Mouse (Mus musculus) kidney, postnatal 0 days (tissue): ENCODE measurements around the gene Tpk1. TPM values are rescaled to one million over a fixed set of nuclear protein-coding genes. Genes with fewer than 3 reads are reported as not detected.

Source experiments
- ATAC-seq: fragments of 200-750 bp; cut with Nextera tagmentation; replicated peaks from 2 replicates; pipeline ENCODE4 v1.8.0; 2017; ENCODE audit warnings: low read depth, moderate number of reproducible peaks, moderate TSS enrichment, moderate library complexity; ENCODE audit not compliant: low FRiP score
- DNase-seq: peaks from one replicate; pipeline ENCODE4 v3.0.0-alpha.2; 2016; ENCODE audit warnings: low spot score
- H3K27ac ChIP-seq: fragments of 300-500 bp; sonication (generic); 2 replicates; pipeline ENCODE4 v1.5.1; 2014; ENCODE audit warnings: mild to moderate bottlenecking
- H3K27me3 ChIP-seq: fragments of 300-500 bp; sonication (generic); 2 replicates; pipeline ENCODE4 v1.6.1; 2014; ENCODE audit warnings: low read length, mixed read lengths; ENCODE audit not compliant: insufficient read depth
- H3K36me3 ChIP-seq: fragments of 300-500 bp; sonication (generic); 2 replicates; pipeline ENCODE4 v1.6.1; 2014; ENCODE audit warnings: low read length, mixed read lengths; ENCODE audit not compliant: insufficient read depth
- H3K4me1 ChIP-seq: fragments of 300-500 bp; sonication (generic); replicated peaks from 2 replicates; pipeline ENCODE4 v1.6.1; 2014; ENCODE audit warnings: antibody characterized with exemption, low read length, mixed read lengths; ENCODE audit not compliant: insufficient read depth
- H3K4me2 ChIP-seq: fragments of 300-500 bp; sonication (generic); 2 replicates; pipeline ENCODE4 v1.6.1; 2014; ENCODE audit warnings: mild to moderate bottlenecking, low read length, moderate library complexity, mixed read lengths
- H3K4me3 ChIP-seq: fragments of 300-500 bp; sonication (generic); replicated peaks from 2 replicates; pipeline ENCODE4 v1.5.1; 2014; ENCODE audit warnings: low read depth, low read length
- H3K9ac ChIP-seq: fragments of 300-500 bp; sonication (generic); 2 replicates; pipeline ENCODE4 v1.6.1; 2014; ENCODE audit warnings: low read depth, low read length
- H3K9me3 ChIP-seq: fragments of 300-500 bp; sonication (generic); replicated peaks from 2 replicates; pipeline ENCODE4 v1.6.1; 2016; ENCODE audit warnings: low read length, inconsistent platforms, mixed read lengths
- CTCF ChIP-seq: IDR thresholded peaks from 2 replicates; pipeline ENCODE4 v1.5.1; 2016; ENCODE audit warnings: antibody characterized with exemption, low read depth, mild to moderate bottlenecking, moderate library complexity
- WGBS: fragments of 180-500 bp; shearing (Covaris S2); extraction: QIAGEN DNeasy Blood & Tissue Kit; methylation state at CpG from one replicate; pipeline ENCODE4 v1.1.7; 2014; 5-methylcytosine and 5-hydroxymethylcytosine counted together
- polyA plus RNA-seq: library from polyadenylated mRNA; unstranded; fragments of >200 nt; fragmentation: Nextera tagmentation; extraction: Ambion mirVana; gene quantifications from 2 replicates; pipeline ENCODE4 v1.2.1, GENCODE M21; 2015

Tpk1 gene
- polyA plus RNA-seq, 1 experiment from 2014 or later: 29.5 TPM

DNA sequence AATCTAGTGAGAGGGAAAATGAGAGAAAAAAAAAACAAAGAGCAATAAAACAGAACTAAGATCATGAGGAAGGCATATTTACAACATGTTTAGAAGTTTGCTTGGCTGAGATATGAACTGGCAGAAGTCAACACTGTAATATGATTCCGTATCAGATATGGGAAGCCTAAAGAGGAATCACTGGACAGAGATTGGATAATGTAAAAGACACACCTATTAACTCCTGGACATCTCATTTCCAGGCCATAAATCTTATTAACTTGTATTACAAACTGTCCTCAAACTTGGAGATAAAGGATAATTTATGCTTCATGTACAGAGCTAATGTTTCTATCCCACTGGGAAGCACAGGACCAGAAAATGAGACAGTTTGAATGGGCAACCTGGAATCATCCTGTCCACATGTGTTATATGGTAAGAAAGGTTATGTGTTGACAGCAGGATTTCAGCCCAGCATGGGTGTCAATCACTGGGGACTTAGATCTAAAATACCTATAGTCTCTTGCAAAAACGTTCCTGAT, 203.2 kb downstream of the Tpk1 start:
- no peak for ATAC-seq

GRCm38 (mm10) chr6:43462189-43462848, 203.8 kb downstream of the Tpk1 start:
- WGBS: 31% methylated on average over 2 of the region's 2 CpGs
- H3K9me3 ChIP-seq: no peaks in the 10 kb centered on the region
- no peaks in the 10 kb centered on the region for H3K4me1 ChIP-seq
- H3K27ac ChIP-seq: no peak overlapping the region
- H3K9ac ChIP-seq: no peak overlapping the region
- ATAC-seq: no peak
- no peak for TF ChIP-seq CTCF
- no peaks in the 10 kb centered on the region for H3K36me3 ChIP-seq
- H3K27me3 ChIP-seq: no peaks in the 10 kb centered on the region
- H3K4me2 ChIP-seq: no peak overlapping the region
- DNase-seq: peak; percentile 10
- no peak overlapping the region for H3K4me3 ChIP-seq

More for the DNA sequence above, 203.2 kb downstream of the Tpk1 start:
- no peak overlapping the region for H3K4me3 ChIP-seq
- no peaks in the 10 kb centered on the region for H3K4me1 ChIP-seq
- DNase-seq: peak; percentile 67
- TF ChIP-seq CTCF: no peak
- 24% methylated on average over 2 of the region's 2 CpGs for WGBS
- no peak overlapping the region for H3K9ac ChIP-seq
- no peaks in the 10 kb centered on the region for H3K36me3 ChIP-seq
- no peaks in the 10 kb centered on the region for H3K9me3 ChIP-seq
- H3K27me3 ChIP-seq: no peaks in the 10 kb centered on the region
- H3K27ac ChIP-seq: no peak overlapping the region
- no peak overlapping the region for H3K4me2 ChIP-seq

- DNase-seq (no peak), ATAC-seq (no peak)
- 79% methylated on average over 2 of the region's 2 CpGs for WGBS
- TF ChIP-seq CTCF: no peak
- Histone ChIP-seq H3K36me3 (no peaks in the 10 kb centered on the region), H3K9me3 (no peaks in the 10 kb centered on the region), H3K9ac (no peak overlapping the region), H3K4me2 (no peak overlapping the region), H3K27me3 (no peaks in the 10 kb centered on the region), H3K4me1 (no peaks in the 10 kb centered on the region), H3K4me3 (no peak overlapping the region), H3K27ac (no peak overlapping the region)
Measured at GRCm38 (mm10) chr6:43459082-43459481, 207.0 kb downstream of the Tpk1 start.

GRCm38 (mm10) chr6:43457989-43458388, 208.1 kb downstream of the Tpk1 start:
- ATAC-seq (no peak), DNase-seq (no peak)
- H3K27me3 ChIP-seq: no peaks in the 10 kb centered on the region
- H3K36me3 ChIP-seq: no peaks in the 10 kb centered on the region
- H3K27ac ChIP-seq: no peak overlapping the region
- H3K4me3 ChIP-seq: no peak overlapping the region
- no peaks in the 10 kb centered on the region for H3K4me1 ChIP-seq
- no peaks in the 10 kb centered on the region for H3K9me3 ChIP-seq
- H3K4me2 ChIP-seq: no peak overlapping the region
- TF ChIP-seq CTCF: no peak
- WGBS: 95% methylated on average over 2 of the region's 2 CpGs
- H3K9ac ChIP-seq: no peak overlapping the region

DNA sequence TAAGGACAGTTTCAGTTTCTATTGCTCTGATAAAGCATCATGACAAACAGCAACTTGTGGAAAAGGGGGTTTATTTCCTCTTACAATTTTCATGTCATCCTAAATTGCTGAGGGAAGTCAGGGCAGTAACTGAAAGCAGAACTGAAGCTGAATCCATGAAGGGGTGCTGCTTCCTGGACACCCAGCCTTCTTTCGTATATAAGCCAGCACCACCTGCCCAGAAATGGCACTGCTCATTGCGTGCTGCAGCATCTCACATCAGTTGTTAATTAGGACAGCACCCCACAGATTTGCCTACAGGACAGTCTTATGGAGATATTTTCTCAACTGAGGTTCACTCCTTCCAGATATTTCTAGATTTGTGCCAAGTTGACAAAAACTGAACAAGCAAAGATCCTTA, 216.6 kb downstream of the Tpk1 start:
- Histone ChIP-seq H3K4me3 (no peak overlapping the region), H3K27me3 (no peaks in the 10 kb centered on the region), H3K9ac (no peak overlapping the region), H3K4me1 (no peaks in the 10 kb centered on the region), H3K36me3 (no peaks in the 10 kb centered on the region), H3K27ac (no peak overlapping the region), H3K4me2 (no peak overlapping the region), H3K9me3 (no peaks in the 10 kb centered on the region)
- TF ChIP-seq CTCF: no peak
- 91% methylated on average over 2 of the region's 2 CpGs for WGBS
- ATAC-seq (no peak), DNase-seq (no peak)

DNA sequence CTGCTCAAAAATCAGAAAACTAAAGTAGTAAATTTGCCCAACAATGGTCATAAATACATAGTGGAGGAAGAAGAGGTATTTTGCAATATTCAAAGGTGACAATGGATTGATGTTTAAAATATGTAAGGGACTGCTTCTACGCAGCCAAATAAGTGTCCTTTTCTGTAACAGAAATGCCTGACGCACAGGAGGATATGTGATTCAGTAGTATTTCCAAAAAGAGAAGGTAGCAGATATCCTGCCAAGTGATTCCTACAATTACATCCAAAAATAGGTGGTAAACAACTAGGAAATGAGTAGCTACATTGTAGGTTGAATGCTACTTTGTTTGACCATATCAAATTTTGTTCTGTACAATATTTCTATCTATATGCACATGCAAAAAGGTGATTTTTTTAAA, 220.2 kb downstream of the Tpk1 start:
- no peak overlapping the region for H3K4me2 ChIP-seq
- H3K9ac ChIP-seq: no peak overlapping the region
- WGBS: 93% methylated on average over 2 of the region's 2 CpGs
- ATAC-seq (no peak), DNase-seq (no peak)
- H3K4me3 ChIP-seq: no peak overlapping the region
- TF ChIP-seq CTCF: no peak
- no peaks in the 10 kb centered on the region for H3K36me3 ChIP-seq
- no peaks in the 10 kb centered on the region for H3K27me3 ChIP-seq
- no peaks in the 10 kb centered on the region for H3K4me1 ChIP-seq
- no peak overlapping the region for H3K27ac ChIP-seq
- no peaks in the 10 kb centered on the region for H3K9me3 ChIP-seq

GRCm38 (mm10) chr6:43442191-43442590, 223.9 kb downstream of the Tpk1 start:
- no peak for ATAC-seq
- 88% methylated on average over 3 of the region's 3 CpGs for WGBS

More at GRCm38 (mm10) chr6:43442191-43442590, 223.9 kb downstream of the Tpk1 start:
- H3K36me3 ChIP-seq: no peaks in the 10 kb centered on the region
- no peak overlapping the region for H3K9ac ChIP-seq
- no peak overlapping the region for H3K4me2 ChIP-seq
- H3K27ac ChIP-seq: no peak overlapping the region
- H3K4me3 ChIP-seq: no peak overlapping the region
- TF ChIP-seq CTCF: no peak
- no peaks in the 10 kb centered on the region for H3K9me3 ChIP-seq
- H3K4me1 ChIP-seq: no peaks in the 10 kb centered on the region
- no peaks in the 10 kb centered on the region for H3K27me3 ChIP-seq
- no peak for DNase-seq
